In genomic region chr4:70496978-70497377, GRCm38 (mm10) we compare ENCODE assay signal across 18 mouse cellular contexts.
"Had no signal": no experiment of that assay in that cellular context is flagged by ENCODE, and none has a peak within 500 bp of the region (broad histone marks: within the 10 kb centered on the region; RNA-seq: fewer than 3 reads in every experiment).

No protein-coding gene starts in this region.

- H3K4me1 ChIP-seq: midbrain, embryonic 10.5 days; midbrain, embryonic 12.5 days; neural tube, embryonic 13.5 days; neural tube, embryonic 15.5 days had no signal

- H3K9me3 ChIP-seq: midbrain, embryonic 10.5 days; midbrain, embryonic 12.5 days; neural tube, embryonic 13.5 days; neural tube, embryonic 15.5 days had no signal

- H3K9ac ChIP-seq: lung, embryonic 14.5 days; midbrain, embryonic 12.5 days; neural tube, embryonic 13.5 days; neural tube, embryonic 15.5 days had no signal

- H3K27me3 ChIP-seq: midbrain, embryonic 12.5 days; neural tube, embryonic 13.5 days; neural tube, embryonic 15.5 days had no signal

- ATAC-seq: midbrain, embryonic 16.5 days had no signal

- H3K4me2 ChIP-seq: lung, embryonic 14.5 days; midbrain, embryonic 12.5 days; neural tube, embryonic 13.5 days; neural tube, embryonic 15.5 days had no signal

- H3K36me3 ChIP-seq: midbrain, embryonic 10.5 days; midbrain, embryonic 12.5 days; neural tube, embryonic 13.5 days; neural tube, embryonic 15.5 days had no signal

- H3K4me3 ChIP-seq: midbrain, embryonic 10.5 days; midbrain, embryonic 12.5 days; myocyte; neural tube, embryonic 13.5 days; neural tube, embryonic 15.5 days had no signal

- DNase-seq: lung, embryonic 14.5 days; lung, postnatal 10 days; lung, postnatal 4 days; midbrain, embryonic 14.5 days; retina, postnatal 1 day; right cerebral cortex, adult 18-20 months; right cerebral cortex, postnatal 25 days; right cerebral cortex, postnatal 4 days; spleen, adult 18-20 months; thymus, adult 18-20 months; thymus, postnatal 14 days; thymus, postnatal 36 days had no signal

- H3K27ac ChIP-seq: midbrain, embryonic 10.5 days; midbrain, embryonic 12.5 days; neural tube, embryonic 13.5 days; neural tube, embryonic 15.5 days had no signal
